Mouse (Mus musculus): ENCODE results near the gene Kcnc2. TPM values are rescaled to one million over a fixed set of nuclear protein-coding genes. Genes with fewer than 3 reads are reported as not detected.

Gene Kcnc2
- polyA plus RNA-seq, 1 experiment, result 50.3 TPM

- DNase-seq (ENCODE audit: extremely low spot score in 1 of 2, low spot score in 1 of 2), result no peak
Measured at GRCm38 (mm10) chr10:112380590-112380989, 109.7 kb downstream of the Kcnc2 start.

DNA sequence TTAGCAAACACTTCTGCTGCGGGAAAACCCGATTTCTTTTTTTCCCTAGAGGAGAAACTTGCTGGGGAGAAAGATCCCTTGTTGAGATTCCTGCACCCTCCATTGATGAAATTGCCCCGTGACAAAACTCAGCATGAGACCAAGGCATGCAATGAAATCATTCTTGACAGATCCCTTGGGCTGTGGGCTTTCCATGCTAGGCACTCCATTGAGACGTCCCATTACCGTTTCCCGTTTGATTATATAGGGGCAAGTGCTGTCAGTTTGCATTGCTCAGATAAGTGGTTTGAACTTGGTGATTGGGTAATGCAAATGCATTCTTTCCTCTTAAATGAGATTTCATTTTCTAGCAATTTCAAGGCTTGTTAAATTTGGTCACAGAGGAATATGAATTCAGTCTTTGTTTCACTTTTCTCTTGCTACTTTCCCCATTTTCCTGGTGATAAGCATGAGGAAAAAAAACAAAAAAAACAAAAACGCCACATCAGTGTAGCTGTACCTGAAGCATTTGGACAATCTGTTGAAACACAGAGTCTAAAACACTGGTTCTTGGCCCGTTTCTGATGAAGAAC, 123.6 kb downstream of the Kcnc2 start:
- DNase-seq (ENCODE audit: extremely low spot score in 1 of 2, low spot score in 1 of 2), result no peak

DNA sequence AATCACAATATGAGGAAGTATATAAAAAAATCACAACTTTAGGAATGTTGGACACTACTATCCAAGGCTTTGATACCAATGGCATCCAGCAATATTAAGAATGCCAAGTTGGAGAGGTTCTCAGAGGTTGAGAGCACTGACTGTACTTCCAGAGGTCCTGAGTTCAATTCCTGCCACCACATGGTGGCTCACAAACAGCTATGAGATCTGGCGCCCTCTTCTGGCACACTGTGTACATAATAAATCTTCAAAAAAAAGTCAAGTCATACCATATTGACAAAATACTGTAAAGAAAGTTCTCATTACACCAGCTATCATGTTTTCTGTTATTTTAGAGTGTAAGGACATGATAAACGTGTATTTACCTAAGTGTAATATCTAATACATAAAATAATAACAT, 126.3 kb downstream of the Kcnc2 start:
- DNase-seq (ENCODE audit: extremely low spot score in 1 of 2, low spot score in 1 of 2), result no peak

GRCm38 (mm10) chr10:112400591-112401404, 129.9 kb downstream of the Kcnc2 start:
- DNase-seq (ENCODE audit: extremely low spot score in 1 of 2, low spot score in 1 of 2), result peak in 1 of 2 experiments; percentile 8

DNA sequence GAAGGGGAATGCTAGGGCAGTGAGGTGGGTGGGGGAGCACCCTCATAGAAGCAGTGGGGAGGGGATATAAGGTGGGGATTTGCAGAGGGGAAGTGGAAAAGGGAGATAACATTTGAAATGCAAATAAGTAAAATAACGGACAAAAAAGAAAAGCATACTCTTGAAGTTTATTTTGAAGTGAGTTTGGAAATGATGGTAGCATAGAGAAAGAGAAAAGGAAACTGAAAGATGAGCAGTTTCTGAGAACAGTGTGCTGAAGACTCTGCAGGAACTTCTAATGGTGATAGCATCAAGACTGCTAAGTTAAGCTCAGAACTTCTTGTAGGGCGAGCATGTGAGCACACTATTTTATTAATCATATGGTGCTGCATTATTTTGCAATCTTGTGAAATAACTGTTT, 138.6 kb downstream of the Kcnc2 start:
- DNase-seq (ENCODE audit: extremely low spot score in 1 of 2, low spot score in 1 of 2), result no peak

DNA sequence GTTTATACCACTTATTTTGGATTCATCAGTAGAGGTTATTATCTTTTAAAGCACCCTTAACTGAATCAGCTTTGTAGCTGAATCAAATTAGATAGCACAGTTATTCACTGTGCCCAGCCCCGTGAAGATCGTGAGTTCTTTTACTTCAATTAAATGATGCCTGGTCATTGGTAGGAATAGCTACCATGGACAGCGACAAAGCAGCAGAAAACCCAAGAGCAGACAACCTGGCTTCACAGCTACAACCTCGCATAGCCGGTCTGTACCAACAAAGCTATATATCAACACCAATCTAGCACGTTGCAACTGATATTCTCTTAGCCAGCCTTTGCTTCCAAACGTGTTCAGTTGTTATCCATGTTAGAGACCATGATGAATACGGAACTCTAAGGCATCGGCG, 152.4 kb downstream of the Kcnc2 start:
- no peak for DNase-seq (ENCODE audit: extremely low spot score in 1 of 2, low spot score in 1 of 2)

DNA sequence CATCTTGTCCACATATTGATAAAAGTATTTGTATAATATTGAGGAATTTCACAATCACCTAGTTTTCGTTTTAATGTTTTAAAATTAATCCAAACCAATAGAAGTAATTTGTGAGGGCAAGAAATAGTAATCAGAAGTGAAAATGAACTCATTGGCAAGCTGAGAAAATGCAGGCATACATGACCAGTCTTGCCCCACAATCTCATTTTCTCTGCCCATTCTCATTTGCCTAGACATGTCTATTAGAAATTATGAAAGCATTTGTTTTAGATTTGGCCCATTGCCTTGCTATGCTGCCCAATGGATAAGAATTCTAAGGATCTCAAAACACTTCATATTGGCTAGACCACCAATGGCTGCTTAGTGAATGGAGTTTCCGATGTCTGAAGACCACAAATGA, 166.0 kb downstream of the Kcnc2 start:
- DNase-seq (ENCODE audit: extremely low spot score in 1 of 2, low spot score in 1 of 2), result no peak

GRCm38 (mm10) chr10:112444640-112445039, 173.7 kb downstream of the Kcnc2 start:
- DNase-seq (ENCODE audit: extremely low spot score in 1 of 2, low spot score in 1 of 2), result no peak

GRCm38 (mm10) chr10:112450910-112451309, 180.0 kb downstream of the Kcnc2 start:
- no peak for DNase-seq (ENCODE audit: extremely low spot score in 1 of 2, low spot score in 1 of 2)

DNA sequence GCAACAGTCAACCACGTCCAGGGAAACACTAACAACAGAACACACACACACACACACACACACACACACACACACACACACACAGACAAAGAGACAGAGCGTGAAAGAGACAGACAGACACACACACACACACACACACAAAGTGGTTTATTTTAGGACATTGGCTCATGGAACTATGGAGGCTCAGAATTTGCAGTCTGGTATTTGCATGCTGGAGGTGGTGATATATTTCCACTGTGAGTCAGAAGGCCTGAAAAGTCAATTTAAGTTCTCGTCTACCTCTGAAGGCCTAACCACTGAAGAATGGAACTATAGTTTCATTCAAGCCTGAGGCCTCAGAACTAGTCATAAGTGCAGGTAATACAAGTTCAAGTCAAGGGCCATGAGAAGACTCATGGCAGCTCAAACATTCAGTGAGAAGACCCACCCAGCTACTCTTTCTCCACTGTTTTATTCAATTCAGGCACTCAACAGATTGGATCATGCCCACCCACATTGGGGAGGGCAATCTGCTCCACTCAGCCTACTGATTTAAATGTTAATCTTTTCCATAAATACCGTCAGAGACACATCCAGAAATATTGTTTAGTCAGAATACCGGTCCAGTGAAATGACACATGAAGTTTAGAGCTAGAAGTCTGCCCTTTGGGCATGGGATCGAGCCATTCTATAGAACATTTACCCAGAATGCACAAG, 197.9 kb downstream of the Kcnc2 start:
- peak; percentile 17 to 38 for DNase-seq (ENCODE audit: extremely low spot score in 1 of 2, low spot score in 1 of 2)

- no peak for DNase-seq (ENCODE audit: extremely low spot score in 1 of 2, low spot score in 1 of 2)
Measured at GRCm38 (mm10) chr10:112474122-112474810, 203.3 kb downstream of the Kcnc2 start.

DNA sequence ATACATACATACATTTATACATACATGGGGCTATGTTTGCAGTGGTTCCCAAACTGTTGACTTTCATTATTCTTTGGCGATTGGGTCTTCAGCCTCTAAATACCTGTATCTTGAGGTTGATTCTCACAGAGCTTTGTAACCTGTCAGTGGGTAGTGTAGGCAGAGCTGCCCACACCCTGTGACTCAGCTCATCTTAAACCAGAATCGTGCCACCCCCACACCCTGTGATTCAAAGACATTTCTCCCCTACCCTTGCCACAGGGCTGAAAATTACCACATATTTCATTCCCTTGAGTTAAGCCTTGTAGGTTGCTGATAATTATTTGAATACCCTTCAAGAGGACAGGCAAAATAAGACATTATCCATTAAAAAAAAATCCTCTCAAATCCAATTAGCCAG, 210.5 kb downstream of the Kcnc2 start:
- DNase-seq (ENCODE audit: extremely low spot score in 1 of 2, low spot score in 1 of 2), result peak; percentile 31 to 73

- no peak for DNase-seq (ENCODE audit: extremely low spot score in 1 of 2, low spot score in 1 of 2)
Measured at GRCm38 (mm10) chr10:112481921-112482607, 211.1 kb downstream of the Kcnc2 start.

- DNase-seq (ENCODE audit: extremely low spot score in 1 of 2, low spot score in 1 of 2), result no peak
Measured at GRCm38 (mm10) chr10:112484387-112485105, 213.6 kb downstream of the Kcnc2 start.

- no peak for DNase-seq (ENCODE audit: extremely low spot score in 1 of 2, low spot score in 1 of 2)
Measured at GRCm38 (mm10) chr10:112485819-112486218, 214.9 kb downstream of the Kcnc2 start.

DNA sequence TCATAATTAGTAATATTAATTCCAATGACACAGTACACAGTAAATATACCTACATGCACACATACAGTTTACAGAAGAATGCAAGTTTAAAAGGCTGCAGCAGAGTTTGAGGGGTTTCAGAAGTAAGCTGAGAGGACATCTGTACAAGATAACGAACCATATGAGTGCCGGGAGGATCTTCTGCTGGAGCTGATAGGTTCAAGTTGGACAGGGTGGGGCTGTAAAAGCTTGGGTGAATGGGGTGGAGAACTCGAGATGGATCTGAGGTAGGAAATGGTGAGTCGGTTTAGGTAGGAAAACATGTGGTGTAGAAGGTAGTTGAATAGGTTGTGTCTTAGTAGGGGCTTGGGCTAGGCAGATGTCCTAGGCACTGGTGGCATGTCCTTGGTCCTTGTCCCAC, 217.8 kb downstream of the Kcnc2 start:
- DNase-seq (ENCODE audit: extremely low spot score in 1 of 2, low spot score in 1 of 2), result no peak
